Mouse (Mus musculus): ENCODE data around the gene Gm28305. TPM values are rescaled to one million over a fixed set of nuclear protein-coding genes. Genes with fewer than 3 reads are reported as not detected.

The Gm28305 gene
- polyA plus RNA-seq (2015; fragmentation: Nextera tagmentation; extraction: Ambion mirVana), result not detected in 2 replicates

- 42% methylated on average over 2 of the region's 2 CpGs for WGBS (ENCODE audit: insufficient replicate concordance)
- H3K4me3 ChIP-seq (replicated peaks), result no peak within 1 kb of the TSS
- no peaks in the 10 kb centered on the region for H3K27me3 ChIP-seq
- no peak within 1 kb of the TSS for H3K27ac ChIP-seq (replicated peaks)
- H3K9ac ChIP-seq, result no peak within 1 kb of the TSS
- no peaks in the 10 kb centered on the region for H3K9me3 ChIP-seq (replicated peaks)
- no peak within 1 kb of the TSS for H3K4me2 ChIP-seq
- H3K36me3 ChIP-seq (replicated peaks), result no peaks in the 10 kb centered on the region
- ATAC-seq (ENCODE audit: insufficient read depth), result no peak
- H3K4me1 ChIP-seq (replicated peaks), result no peaks in the 10 kb centered on the region
These were observed at the start of gene Gm28305 for GRCm38 (mm10) chr9:104040362-104040761. Gm28305 (plus strand) TSS chr9:104040662.

GRCm38 (mm10) chr9:103996496-103996895 lies 44.0 kb upstream of the Gm28305 start:
- no peak overlapping the region for H3K9ac ChIP-seq
- no peak overlapping the region for H3K27ac ChIP-seq (replicated peaks)
- H3K27me3 ChIP-seq, result no peaks in the 10 kb centered on the region
- H3K4me3 ChIP-seq (replicated peaks), result no peak overlapping the region
- ATAC-seq (ENCODE audit: insufficient read depth), result no peak
- no peaks in the 10 kb centered on the region for H3K36me3 ChIP-seq (replicated peaks)
- no peaks in the 10 kb centered on the region for H3K9me3 ChIP-seq (replicated peaks)
- H3K4me2 ChIP-seq, result no peak overlapping the region
- 4% methylated on average over 2 of the region's 2 CpGs for WGBS (ENCODE audit: insufficient replicate concordance)
- no peaks in the 10 kb centered on the region for H3K4me1 ChIP-seq (replicated peaks)

GRCm38 (mm10) chr9:104000601-104001000 lies 39.9 kb upstream of the Gm28305 start:
- Histone ChIP-seq H3K4me2 (no peak overlapping the region), H3K27me3 (peaks cover 24% of the 10 kb centered on the region), H3K36me3 (replicated peaks) (no peaks in the 10 kb centered on the region), H3K9ac (no peak overlapping the region), H3K27ac (replicated peaks) (no peak overlapping the region), H3K9me3 (replicated peaks) (no peaks in the 10 kb centered on the region), H3K4me1 (replicated peaks) (peaks cover 17% of the 10 kb centered on the region; the same call in 1 of the 2 replicates), H3K4me3 (replicated peaks) (no peak overlapping the region)
- no peak for ATAC-seq (ENCODE audit: insufficient read depth)
- 38% methylated on average over 3 of the region's 3 CpGs for WGBS (ENCODE audit: insufficient replicate concordance)

- Histone ChIP-seq H3K36me3 (replicated peaks) (no peaks in the 10 kb centered on the region), H3K27me3 (peaks cover 24% of the 10 kb centered on the region), H3K4me1 (replicated peaks) (peaks cover 17% of the 10 kb centered on the region; the same call in 1 of the 2 replicates), H3K27ac (replicated peaks) (peak within 1 kb of the TSS; percentile 73), H3K4me3 (replicated peaks) (peak within 1 kb of the TSS; percentile 62), H3K9ac (0 out of 2 replicates have a peak within 1 kb of the TSS, but pooled peaks have one; percentile 21), H3K4me2 (peak within 1 kb of the TSS; percentile 82), H3K9me3 (replicated peaks) (no peaks in the 10 kb centered on the region)
- ATAC-seq (ENCODE audit: insufficient read depth), result peak; percentile 90
- WGBS (ENCODE audit: insufficient replicate concordance), result 1% methylated on average over 55 of the region's 55 CpGs
These were observed 38.3 kb upstream of the Gm28305 start, which contains the start of gene Nphp3 for GRCm38 (mm10) chr9:104001921-104002859. Nphp3 (plus strand) TSS chr9:104002544.

- no peaks in the 10 kb centered on the region for H3K9me3 ChIP-seq (replicated peaks)
- peaks cover 24% of the 10 kb centered on the region for H3K27me3 ChIP-seq
- peaks cover 17% of the 10 kb centered on the region; the same call in 1 of the 2 replicates for H3K4me1 ChIP-seq (replicated peaks)
- H3K9ac ChIP-seq, result 0 out of 2 replicates have a peak overlapping the region, but pooled peaks have one; percentile 21
- H3K4me3 ChIP-seq (replicated peaks), result peak overlapping the region; percentile 62
- H3K36me3 ChIP-seq (replicated peaks), result no peaks in the 10 kb centered on the region
- peak; percentile 26 for ATAC-seq (ENCODE audit: insufficient read depth)
- peak overlapping the region; percentile 82 for H3K4me2 ChIP-seq
- under 1% methylated on average over 37 of the region's 37 CpGs for WGBS (ENCODE audit: insufficient replicate concordance)
- 0 out of 2 replicates have a peak overlapping the region, but pooled peaks have one; percentile 9 for H3K27ac ChIP-seq (replicated peaks)
These were observed 37.5 kb upstream of the Gm28305 start for GRCm38 (mm10) chr9:104002913-104003330.

GRCm38 (mm10) chr9:104014526-104014925 lies 25.9 kb upstream of the Gm28305 start:
- Histone ChIP-seq H3K9ac (no peak overlapping the region), H3K27ac (replicated peaks) (no peak overlapping the region), H3K4me2 (no peak overlapping the region), H3K4me3 (replicated peaks) (no peak overlapping the region), H3K9me3 (replicated peaks) (no peaks in the 10 kb centered on the region), H3K4me1 (replicated peaks) (no peaks in the 10 kb centered on the region), H3K36me3 (replicated peaks) (0 out of 2 replicates have a peak, but pooled peaks cover 2% of the 10 kb centered on the region), H3K27me3 (no peaks in the 10 kb centered on the region)
- ATAC-seq (ENCODE audit: insufficient read depth), result no peak
- WGBS (ENCODE audit: insufficient replicate concordance), result 27% methylated on average over 1 of the region's 1 CpGs

- 83% methylated on average over 10 of the region's 10 CpGs for WGBS (ENCODE audit: insufficient replicate concordance)
- no peaks in the 10 kb centered on the region for H3K36me3 ChIP-seq (replicated peaks)
These were observed 19.4 kb upstream of the Gm28305 start for GRCm38 (mm10) chr9:104021026-104021425.

GRCm38 (mm10) chr9:104027186-104027585 lies 13.3 kb upstream of the Gm28305 start:
- no peak for ATAC-seq (ENCODE audit: insufficient read depth)
- Histone ChIP-seq H3K36me3 (replicated peaks) (peaks cover 11% of the 10 kb centered on the region; the same call in 1 of the 2 replicates), H3K4me1 (replicated peaks) (no peaks in the 10 kb centered on the region), H3K4me2 (no peak overlapping the region), H3K27me3 (no peaks in the 10 kb centered on the region), H3K9ac (no peak overlapping the region), H3K9me3 (replicated peaks) (no peaks in the 10 kb centered on the region), H3K4me3 (replicated peaks) (no peak overlapping the region), H3K27ac (replicated peaks) (no peak overlapping the region)
- 73% methylated on average over 8 of the region's 8 CpGs for WGBS (ENCODE audit: insufficient replicate concordance)

More at GRCm38 (mm10) chr9:104021026-104021425, 19.4 kb upstream of the Gm28305 start:
- Histone ChIP-seq H3K4me1 (replicated peaks) (no peaks in the 10 kb centered on the region), H3K9ac (no peak overlapping the region), H3K27ac (replicated peaks) (no peak overlapping the region), H3K4me3 (replicated peaks) (no peak overlapping the region), H3K9me3 (replicated peaks) (no peaks in the 10 kb centered on the region), H3K27me3 (no peaks in the 10 kb centered on the region), H3K4me2 (no peak overlapping the region)
- ATAC-seq (ENCODE audit: insufficient read depth), result no peak

GRCm38 (mm10) chr9:104029861-104030260 lies 10.6 kb upstream of the Gm28305 start:
- Histone ChIP-seq H3K36me3 (replicated peaks) (peaks cover 11% of the 10 kb centered on the region; the same call in 1 of the 2 replicates), H3K4me2 (no peak overlapping the region), H3K4me1 (replicated peaks) (no peaks in the 10 kb centered on the region), H3K4me3 (replicated peaks) (no peak overlapping the region), H3K27me3 (no peaks in the 10 kb centered on the region), H3K27ac (replicated peaks) (no peak overlapping the region), H3K9ac (no peak overlapping the region), H3K9me3 (replicated peaks) (no peaks in the 10 kb centered on the region)
- 72% methylated on average over 11 of the region's 11 CpGs for WGBS (ENCODE audit: insufficient replicate concordance)
- ATAC-seq (ENCODE audit: insufficient read depth), result no peak

- Histone ChIP-seq H3K27ac (replicated peaks) (peak overlapping the region; percentile 39; the same call in 1 of the 2 replicates), H3K4me3 (replicated peaks) (no peak overlapping the region)
These were observed 6.2 kb upstream of the Gm28305 start for GRCm38 (mm10) chr9:104034231-104034630.

GRCm38 (mm10) chr9:104034718-104035117 lies 5.7 kb upstream of the Gm28305 start:
- Histone ChIP-seq H3K4me3 (replicated peaks) (no peak overlapping the region), H3K4me1 (replicated peaks) (no peaks in the 10 kb centered on the region), H3K27ac (replicated peaks) (peak overlapping the region; percentile 39; the same call in 1 of the 2 replicates), H3K36me3 (replicated peaks) (no peaks in the 10 kb centered on the region), H3K4me2 (no peak overlapping the region; the same call in 1 of the 2 replicates), H3K9me3 (replicated peaks) (no peaks in the 10 kb centered on the region), H3K27me3 (no peaks in the 10 kb centered on the region), H3K9ac (no peak overlapping the region)
- ATAC-seq (ENCODE audit: insufficient read depth), result 0 out of 2 replicates have a peak, but pooled peaks have one; percentile 38
- WGBS (ENCODE audit: insufficient replicate concordance), result 60% methylated on average over 6 of the region's 6 CpGs

More at GRCm38 (mm10) chr9:104034231-104034630, 6.2 kb upstream of the Gm28305 start:
- WGBS (ENCODE audit: insufficient replicate concordance), result 61% methylated on average over 8 of the region's 8 CpGs
- Histone ChIP-seq H3K4me1 (replicated peaks) (no peaks in the 10 kb centered on the region), H3K4me2 (no peak overlapping the region), H3K36me3 (replicated peaks) (0 out of 2 replicates have a peak, but pooled peaks cover under 1% of the 10 kb centered on the region), H3K9me3 (replicated peaks) (no peaks in the 10 kb centered on the region), H3K27me3 (no peaks in the 10 kb centered on the region), H3K9ac (no peak overlapping the region)
- ATAC-seq (ENCODE audit: insufficient read depth), result no peak

Data from liver, embryonic 15.5 days (tissue).